Mouse (Mus musculus) ovary, postnatal 36 days (tissue): ENCODE data around the gene Akap5.

ENCODE experiments used
- DNase-seq: peaks from one replicate; pipeline ENCODE4 v3.0.0; 2022; ENCODE audit warnings: low spot score, mixed read lengths

Gene Akap5

GRCm38 (mm10) chr12:76324679-76325431, at the start of gene Akap5:
Gene Akap5 (plus strand): TSS chr12:76324891.
- DNase-seq = peak; percentile 63

- no peak for DNase-seq
Measured at GRCm38 (mm10) chr12:76278209-76278608, 46.5 kb upstream of the Akap5 start.

- DNase-seq = no peak
Measured at GRCm38 (mm10) chr12:76280556-76280955, 44.1 kb upstream of the Akap5 start.

- no peak for DNase-seq
Measured at GRCm38 (mm10) chr12:76281111-76281660, 43.5 kb upstream of the Akap5 start.

- peak; percentile 49 for DNase-seq
Measured at GRCm38 (mm10) chr12:76282132-76282531, 42.6 kb upstream of the Akap5 start.

GRCm38 (mm10) chr12:76282532-76283173, 42.0 kb upstream of the Akap5 start:
- DNase-seq = no peak

- no peak for DNase-seq
Measured at GRCm38 (mm10) chr12:76285418-76285817, 39.3 kb upstream of the Akap5 start.

- DNase-seq = no peak
Measured at GRCm38 (mm10) chr12:76287986-76288385, 36.7 kb upstream of the Akap5 start.

GRCm38 (mm10) chr12:76288494-76288893, 36.2 kb upstream of the Akap5 start:
- no peak for DNase-seq

GRCm38 (mm10) chr12:76289428-76289827, 35.3 kb upstream of the Akap5 start:
- DNase-seq = no peak

GRCm38 (mm10) chr12:76290271-76290670, 34.4 kb upstream of the Akap5 start:
- DNase-seq = no peak

- peak; percentile 61 for DNase-seq
Measured at GRCm38 (mm10) chr12:76293192-76293591, 31.5 kb upstream of the Akap5 start.

- no peak for DNase-seq
Measured at GRCm38 (mm10) chr12:76297830-76298229, 26.9 kb upstream of the Akap5 start.

- no peak for DNase-seq
Measured at GRCm38 (mm10) chr12:76299361-76299906, 25.3 kb upstream of the Akap5 start.

- DNase-seq = no peak
Measured at GRCm38 (mm10) chr12:76300367-76300766, 24.3 kb upstream of the Akap5 start.

GRCm38 (mm10) chr12:76303474-76303873, 21.2 kb upstream of the Akap5 start:
- no peak for DNase-seq

GRCm38 (mm10) chr12:76304199-76304598, 20.5 kb upstream of the Akap5 start:
- DNase-seq = no peak

GRCm38 (mm10) chr12:76305107-76305506, 19.6 kb upstream of the Akap5 start:
- DNase-seq = no peak

GRCm38 (mm10) chr12:76306852-76307561, 17.7 kb upstream of the Akap5 start:
- no peak for DNase-seq

- no peak for DNase-seq
Measured at GRCm38 (mm10) chr12:76307964-76308363, 16.7 kb upstream of the Akap5 start.

GRCm38 (mm10) chr12:76308436-76308835, 16.3 kb upstream of the Akap5 start:
- no peak for DNase-seq

- no peak for DNase-seq
Measured at GRCm38 (mm10) chr12:76310007-76310406, 14.7 kb upstream of the Akap5 start.
